Mouse (Mus musculus) right cerebral cortex, postnatal 10 days (tissue): ENCODE results near the gene Zfp385a.

Experiments used
- DNase-seq, 2 experiments: peaks; one replicate each; pipeline ENCODE4 v3.0.0; 2021; ENCODE audit warnings: low spot score in 2 of 2

The Zfp385a gene

DNA sequence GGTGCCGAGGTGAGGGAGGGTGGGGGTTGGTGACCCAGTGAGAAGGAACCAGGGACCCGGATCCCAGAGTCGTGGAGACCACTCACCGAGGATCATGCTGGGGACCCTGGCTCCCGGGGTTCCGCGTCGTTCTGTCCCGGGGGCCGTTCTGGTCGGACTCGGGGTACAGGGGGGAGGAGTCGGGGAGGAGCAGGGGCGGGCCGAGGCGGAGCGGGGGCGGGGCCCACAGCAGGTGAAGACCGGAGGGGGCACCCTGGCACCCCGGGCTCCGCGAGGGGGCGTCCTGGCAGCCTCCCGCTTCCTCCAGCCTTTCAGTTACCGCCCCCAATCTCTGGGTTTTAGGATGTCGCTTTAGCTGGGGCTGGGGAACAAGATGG, at the start of gene Zfp385a:
Gene Zfp385a (minus strand): TSS at position 133 of the 377 bp plus-strand sequence.
- DNase-seq = peak; percentile 88 to 89

DNA sequence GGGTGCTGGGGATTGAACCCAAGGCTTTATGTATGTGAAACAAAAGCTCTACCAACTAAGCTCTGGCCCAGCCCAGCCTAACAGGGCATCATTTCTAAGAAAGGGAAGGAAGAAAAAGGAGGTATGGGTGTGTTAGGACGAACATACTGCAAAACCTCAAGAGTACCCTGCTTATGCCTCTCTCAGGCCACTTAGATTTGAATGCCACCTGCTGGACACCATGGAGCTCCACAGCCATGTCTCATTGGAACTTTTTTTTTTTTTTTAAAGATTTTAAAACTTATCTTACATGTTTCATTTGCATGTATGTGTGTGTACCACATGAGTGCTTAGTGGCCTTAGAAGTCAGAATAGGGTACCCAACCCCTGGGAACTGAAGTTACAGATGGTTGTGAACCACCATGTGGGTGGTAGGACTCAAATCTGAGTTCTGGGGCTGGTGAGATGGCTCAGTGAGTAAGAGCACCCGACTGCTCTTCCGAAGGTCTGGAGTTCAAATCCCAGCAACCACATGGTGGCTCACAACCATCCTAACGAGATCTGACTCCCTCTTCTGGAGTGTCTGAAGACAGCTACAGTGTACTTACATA, 48.8 kb upstream of the Zfp385a start:
- no peak for DNase-seq

DNA sequence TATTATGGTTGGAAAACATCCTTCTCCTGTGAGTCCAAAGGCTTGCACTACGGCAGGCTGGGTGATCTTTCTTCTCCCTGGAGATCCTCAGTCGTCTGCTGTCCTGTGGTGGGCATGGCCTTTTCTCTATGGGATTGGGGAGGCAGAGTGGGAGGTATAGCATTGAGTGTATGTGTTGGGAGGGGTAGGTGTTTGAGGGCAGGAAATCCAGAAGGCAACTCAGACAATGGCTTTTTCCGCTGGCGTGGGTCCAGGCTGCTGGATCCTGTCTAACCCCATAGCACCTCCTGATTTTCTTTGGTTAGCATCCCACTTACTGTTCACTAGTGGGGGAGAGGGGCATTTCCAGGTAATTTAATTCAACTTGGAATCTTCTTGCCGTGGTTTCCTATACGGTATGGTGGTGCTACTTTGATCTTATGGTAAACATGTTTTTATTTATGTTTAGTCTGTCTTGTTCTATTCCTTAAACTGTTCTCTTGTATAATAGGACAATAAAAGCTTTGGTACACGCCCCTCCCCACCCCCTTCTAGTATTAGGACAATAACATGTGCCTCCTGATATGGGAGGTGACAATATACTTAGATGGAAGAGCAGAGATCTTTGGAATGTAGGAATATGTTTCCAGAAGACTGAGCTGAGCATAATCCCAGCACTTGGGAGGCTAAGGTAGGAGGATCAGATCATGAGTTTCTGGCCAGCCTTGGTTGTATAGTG, 44.0 kb upstream of the Zfp385a start:
- DNase-seq = no peak

DNA sequence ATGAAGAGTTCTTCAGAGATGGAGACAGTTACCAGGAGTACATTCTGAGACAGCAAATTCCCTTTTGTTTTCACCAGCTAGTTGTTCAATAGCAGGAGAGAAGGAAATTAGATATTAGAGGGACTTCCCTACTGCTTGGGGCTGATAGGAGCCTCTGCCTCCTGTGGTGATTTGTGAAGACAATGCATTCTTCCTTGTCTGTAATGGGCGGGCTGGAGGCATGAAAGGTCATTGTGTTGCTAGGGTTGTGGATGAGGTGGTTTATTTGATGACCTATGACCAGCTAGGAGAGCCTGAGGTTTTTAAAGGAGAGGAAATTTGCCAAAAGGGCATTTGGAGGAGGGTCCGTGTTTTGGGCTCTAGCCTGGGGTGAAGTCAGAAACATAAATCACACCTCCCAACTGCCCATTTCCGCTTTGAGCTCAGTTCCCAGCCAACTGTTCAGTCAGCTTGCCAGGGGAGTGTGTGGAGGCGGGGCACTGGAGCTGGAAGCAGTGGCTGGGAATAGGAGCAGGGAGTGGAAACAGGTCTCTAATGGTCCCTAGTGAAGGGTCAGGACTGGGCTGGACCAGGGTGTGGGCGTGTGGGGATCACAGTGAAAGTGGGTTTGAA, 43.0 kb upstream of the Zfp385a start:
- no peak for DNase-seq

DNA sequence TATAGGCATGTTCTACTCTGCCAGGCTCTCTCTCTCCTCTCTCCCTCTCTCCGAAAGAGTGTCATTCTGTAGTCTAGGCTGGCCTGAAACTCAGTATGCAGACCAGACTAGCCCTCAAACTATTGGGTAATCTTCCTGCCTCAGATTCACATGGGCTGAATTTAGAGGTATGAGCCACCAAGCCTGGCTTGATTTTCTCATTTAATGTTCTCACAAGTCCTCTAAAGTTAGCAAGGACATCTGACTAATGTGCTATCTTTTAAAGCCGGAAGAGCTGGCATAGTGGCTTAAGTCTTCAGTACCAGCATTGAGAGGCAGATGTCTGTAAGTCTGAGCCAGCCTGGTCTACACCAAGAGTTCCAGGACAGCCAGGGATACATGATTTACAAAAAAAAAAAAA, 42.2 kb upstream of the Zfp385a start:
- DNase-seq = no peak

DNA sequence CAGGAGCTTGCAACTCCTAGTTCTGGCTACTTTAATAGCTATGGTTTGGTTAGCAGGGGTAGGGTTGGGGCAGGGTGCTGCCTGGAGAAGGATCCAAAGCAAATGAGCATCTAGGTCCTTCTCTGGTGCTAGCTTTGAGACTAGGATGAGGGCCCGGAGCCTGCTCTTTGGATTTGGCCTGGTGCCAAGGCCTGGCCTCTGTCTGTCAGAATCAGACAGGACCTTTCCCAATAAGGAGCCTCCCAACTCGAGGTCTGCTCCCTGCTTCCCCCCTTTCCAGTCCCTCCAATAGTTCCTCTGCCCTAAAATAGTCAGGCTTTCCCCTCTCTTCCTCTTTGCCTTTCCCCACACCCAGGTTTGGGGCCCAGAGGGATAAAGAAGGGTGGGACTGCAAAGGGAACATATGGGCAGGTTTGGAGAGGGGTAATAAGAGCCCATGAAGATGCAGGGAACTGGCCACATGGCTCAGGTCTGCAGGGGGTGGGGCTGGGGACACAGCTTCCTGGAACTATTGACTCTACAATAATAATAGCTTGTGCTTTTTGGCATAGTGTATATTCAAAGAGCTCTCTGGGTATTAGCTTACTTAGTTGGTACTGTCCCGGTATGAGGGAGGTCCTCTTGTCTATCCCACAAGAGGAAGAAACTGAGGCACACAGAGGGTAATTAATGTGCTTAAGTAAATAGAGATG, 38.9 kb upstream of the Zfp385a start:
- DNase-seq = no peak

DNA sequence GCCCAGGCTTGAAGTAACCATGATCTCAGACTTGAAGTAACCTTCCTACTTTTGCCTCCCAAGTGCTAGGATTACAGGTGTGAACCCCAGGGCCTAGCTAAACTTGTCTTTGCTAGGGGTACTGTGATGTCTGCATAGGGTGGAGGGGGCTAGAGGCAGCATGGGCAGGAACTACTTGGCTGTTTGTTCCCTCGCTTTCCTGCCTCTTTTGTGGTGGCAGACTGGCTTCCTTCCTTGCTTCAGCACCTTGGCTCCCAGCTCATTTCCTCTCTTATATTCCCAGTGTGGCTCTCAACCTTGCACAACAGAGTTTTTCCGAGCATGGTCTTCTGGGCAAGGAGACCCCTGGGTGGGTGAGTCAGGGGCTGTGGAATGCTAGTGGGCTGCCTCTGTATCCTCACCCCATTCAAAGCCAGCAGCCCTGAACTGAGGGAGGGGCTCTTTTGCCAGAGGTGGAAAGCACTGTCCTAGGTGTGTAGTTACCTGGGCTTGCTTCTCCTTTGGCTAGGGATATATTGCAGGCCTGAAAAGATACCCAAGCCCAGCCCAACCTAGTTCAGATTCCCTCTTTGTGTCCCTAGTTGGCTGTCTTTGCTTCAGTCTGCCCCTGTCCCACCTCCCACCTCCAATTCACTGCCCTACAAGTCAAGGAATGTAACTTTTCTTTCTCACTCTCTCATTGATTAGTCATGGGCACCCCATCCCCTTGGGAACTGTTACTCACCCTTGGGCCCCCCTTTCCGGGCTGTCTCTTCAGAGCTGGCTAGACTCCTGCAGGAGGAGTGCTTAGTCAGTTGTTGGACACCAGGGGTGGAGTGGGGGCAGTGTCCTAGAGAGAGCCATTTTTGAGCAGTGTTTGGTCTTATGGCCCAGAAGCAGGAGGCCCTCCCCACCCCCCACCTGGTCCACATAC, 38.1 kb upstream of the Zfp385a start:
- DNase-seq = no peak

DNA sequence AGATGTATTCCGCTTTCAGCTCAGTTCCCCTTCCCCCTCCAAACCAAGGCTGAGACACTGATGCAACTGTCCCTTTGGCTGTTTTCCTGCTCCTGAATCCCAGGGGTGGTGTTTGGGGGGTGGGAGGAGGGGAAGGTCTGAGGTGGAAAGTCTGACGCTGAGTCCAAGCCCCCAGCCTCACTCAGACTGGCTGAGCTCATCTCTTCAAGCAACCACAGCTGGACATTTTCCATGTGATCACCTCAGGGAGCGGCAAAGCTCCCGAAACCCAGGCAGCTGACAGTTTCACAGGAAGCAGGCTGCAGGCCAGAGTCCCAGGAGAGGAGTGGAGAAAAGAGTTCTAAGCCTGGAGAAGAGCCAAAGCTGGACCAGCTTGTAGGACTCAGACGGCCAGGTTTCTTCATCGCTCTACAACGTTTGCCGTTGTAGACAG, 37.0 kb upstream of the Zfp385a start:
- DNase-seq = no peak

DNA sequence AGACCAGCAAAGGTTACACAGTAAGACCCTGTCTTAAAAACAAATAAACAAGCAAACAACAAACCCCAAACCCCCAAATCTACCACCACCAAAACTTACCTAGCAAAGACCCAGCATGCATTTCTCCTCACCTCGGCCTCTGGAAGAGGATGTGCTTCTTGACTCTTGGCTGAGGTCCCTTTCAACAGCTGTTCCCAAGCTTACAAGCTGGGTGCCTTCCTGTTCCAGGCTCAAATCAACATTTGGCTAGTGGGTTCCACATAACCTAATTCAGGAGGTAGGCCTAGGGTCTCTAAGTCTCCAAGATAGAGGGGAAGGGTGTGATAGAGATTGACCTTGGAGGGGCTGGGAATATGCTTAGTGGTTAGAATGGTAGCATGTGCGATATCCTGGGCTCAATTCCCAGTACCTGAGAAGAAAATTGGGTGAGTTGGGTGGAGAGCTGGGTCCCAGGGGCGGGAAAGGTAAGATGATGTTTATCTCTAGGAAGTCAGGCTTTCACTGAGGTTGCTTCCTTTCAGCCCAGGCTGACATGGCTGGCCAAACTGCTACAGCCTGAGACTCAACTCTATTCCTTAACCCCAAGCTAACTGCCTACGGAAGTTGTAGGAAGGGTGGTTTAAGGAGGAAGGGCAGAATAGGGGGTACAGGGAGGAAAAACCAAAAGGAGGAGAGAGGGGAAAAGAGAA, 35.4 kb upstream of the Zfp385a start:
- DNase-seq = no peak

DNA sequence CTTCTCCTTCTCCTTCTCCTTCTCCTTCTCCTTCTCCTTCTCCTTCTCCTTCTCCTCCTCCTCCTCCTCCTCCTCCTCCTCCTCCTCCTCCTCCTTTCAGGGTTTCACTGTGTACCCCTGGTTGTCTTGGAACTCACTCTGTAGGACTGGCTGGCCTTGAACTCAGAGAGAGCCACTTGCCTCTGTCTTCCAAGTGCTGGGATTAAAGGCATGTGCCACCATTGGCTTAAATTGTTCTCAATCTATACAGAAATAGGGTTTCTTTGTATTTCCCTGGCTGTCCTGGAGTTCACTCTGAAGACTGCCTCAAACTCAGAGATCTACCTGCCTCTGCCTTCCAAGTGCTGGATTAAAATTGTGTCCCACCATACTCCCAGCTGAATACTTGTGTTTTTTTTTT, 32.6 kb upstream of the Zfp385a start:
- no peak for DNase-seq

DNA sequence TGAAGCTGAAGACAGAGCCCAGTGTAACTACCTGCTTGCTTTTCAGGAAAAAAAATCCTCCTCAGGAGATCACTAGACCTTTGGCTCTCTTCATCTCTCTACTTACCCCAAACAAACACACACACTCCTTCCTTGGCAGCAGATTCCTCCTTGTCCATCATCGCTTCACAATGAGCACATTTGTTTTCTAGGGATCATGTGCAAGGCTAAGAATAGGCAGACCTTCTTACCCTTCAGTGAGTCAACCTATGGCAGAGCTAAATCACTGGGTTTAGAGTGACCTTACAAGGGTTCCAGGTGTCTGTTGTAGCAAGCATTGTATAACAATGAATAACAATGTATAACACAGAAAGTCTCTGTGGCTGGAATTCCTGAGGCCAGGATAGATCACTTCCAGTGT, 31.8 kb upstream of the Zfp385a start:
- no peak for DNase-seq

DNA sequence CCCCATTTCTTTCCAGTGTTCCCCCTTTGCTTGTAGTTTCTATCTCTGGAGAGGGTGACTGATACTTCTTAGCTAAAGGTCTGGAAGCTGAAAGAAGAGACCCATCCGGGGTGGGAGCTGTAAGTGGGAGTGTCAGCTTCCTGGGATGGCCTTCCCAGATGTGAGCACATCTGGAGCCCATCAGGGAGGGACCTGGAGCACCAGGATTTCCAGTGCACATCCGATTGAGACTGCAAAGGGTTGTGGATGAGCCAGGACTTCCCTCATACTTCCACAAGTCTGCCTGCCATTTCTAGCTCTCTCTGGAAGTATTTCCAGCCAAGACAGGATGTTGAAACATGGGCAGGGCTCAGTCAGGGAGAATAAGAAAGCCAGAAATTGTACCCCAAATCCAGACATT, 31.3 kb upstream of the Zfp385a start:
- no peak for DNase-seq

DNA sequence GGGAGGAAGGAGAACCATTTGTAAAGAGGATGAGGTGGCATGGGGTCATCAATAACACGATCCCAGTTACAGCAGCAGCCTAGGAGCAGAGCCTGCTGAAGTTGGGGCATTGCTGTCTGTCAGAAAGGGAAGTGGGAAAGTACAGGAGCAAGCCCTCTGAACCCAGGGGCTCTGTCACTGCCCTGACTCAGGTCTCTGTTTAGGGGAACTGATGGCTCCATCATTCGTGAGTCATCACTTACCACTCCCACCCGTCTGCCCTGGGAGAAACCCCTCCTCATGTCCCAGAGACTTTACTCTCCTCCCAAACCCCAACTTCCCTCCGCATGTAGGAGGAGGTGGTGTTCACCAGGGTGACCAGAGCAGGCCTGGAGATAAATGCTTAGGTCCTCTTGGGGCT, 30.6 kb upstream of the Zfp385a start:
- no peak for DNase-seq

DNA sequence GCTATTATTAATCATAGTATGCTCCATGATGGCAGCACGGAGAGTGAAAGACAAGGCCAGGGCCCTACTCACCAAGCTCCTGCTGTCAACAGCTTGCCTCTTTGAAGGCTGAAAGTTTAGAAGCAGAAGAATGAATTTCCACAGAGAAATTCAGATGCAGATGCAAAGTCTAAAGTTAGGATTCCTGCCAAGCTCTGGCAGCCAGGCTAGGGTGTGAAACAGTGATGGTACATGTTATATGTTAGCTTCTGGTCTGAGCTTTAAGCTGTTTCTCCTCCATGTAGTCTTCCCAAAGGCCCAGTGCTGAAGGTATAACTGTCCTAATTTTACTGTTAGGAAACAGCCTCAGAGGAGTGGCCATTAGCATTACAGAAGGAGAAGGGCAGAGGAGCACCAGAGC, 29.2 kb upstream of the Zfp385a start:
- DNase-seq = no peak

DNA sequence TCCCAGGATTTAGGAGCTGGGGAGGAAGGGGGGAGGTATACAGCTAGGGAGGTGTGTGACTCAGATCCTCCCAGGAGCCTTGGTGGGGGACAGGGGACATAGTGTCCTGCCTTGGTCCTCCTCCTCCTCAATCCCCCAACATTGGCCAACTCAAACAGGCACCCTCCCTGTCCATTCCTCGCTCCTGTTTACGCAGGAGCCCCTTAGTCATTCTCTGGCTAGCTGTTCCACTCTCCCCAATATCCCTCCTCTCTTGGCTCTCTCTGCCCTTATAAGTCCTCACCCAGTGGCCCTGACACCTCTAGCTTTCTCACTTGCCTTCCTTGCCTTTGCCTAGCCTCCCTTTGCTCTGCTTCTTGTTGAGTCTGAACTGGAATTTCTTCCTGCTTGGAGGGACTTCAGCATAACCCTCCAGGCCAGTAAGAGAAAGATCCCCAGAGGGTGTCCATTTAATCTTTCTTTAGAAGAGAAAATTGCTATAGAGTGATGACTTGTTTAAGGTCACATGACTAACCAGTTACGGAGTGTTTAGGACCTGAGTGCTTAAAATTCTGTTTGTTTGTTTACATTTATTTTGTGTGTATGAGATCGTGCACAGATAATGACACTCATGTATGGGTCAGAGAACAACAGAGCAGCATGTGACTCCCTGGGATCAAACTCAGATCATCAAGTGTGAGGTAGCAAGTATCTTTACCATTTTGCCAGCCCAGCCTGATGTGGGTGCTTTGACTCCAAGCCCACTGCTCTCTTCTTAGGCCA, 28.5 kb upstream of the Zfp385a start:
- DNase-seq = no peak

DNA sequence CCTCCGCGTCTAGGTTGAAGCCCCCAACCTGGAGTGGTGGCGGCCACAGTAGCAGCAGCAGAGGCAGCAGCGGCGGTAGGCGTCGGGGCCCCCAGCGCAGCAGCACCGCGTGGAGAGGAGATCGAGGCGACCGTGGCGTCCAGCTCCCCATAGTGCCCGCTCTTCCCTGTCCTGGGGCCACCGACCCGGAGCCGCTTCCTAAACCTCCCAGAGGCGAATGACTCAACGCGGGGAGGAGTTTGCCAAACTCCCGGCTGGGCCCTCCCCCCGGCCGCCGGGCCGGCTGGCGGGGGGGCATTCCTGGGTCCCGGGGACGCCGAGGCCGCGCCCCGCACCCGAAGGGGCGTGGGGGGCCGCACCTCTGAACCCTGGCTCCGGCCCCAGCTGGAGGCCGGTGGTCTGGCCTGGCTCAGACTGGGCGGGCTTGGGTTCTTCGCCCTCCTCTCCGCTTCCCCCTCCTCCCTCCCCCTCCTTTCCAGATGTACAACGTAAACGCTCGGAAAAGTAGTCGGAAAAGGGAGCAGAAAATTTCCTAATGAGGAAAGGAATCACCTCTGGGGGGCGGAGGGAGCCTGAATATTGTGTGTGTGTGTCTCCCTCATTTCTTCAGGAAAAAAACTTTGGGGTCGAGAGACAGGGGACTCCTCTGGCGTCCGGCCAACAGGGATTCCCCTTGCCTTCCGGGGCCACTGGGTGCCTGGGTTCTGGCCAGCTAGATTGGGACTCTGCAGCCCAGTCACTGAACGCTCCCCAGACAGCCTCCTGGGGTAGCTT, 26.7 kb upstream of the Zfp385a start, which contains the start of gene Itga5:
Gene Itga5 (minus strand): TSS at position 388 of the 774 bp plus-strand sequence.
- peak in 1 of 2 experiments; percentile 61 for DNase-seq

DNA sequence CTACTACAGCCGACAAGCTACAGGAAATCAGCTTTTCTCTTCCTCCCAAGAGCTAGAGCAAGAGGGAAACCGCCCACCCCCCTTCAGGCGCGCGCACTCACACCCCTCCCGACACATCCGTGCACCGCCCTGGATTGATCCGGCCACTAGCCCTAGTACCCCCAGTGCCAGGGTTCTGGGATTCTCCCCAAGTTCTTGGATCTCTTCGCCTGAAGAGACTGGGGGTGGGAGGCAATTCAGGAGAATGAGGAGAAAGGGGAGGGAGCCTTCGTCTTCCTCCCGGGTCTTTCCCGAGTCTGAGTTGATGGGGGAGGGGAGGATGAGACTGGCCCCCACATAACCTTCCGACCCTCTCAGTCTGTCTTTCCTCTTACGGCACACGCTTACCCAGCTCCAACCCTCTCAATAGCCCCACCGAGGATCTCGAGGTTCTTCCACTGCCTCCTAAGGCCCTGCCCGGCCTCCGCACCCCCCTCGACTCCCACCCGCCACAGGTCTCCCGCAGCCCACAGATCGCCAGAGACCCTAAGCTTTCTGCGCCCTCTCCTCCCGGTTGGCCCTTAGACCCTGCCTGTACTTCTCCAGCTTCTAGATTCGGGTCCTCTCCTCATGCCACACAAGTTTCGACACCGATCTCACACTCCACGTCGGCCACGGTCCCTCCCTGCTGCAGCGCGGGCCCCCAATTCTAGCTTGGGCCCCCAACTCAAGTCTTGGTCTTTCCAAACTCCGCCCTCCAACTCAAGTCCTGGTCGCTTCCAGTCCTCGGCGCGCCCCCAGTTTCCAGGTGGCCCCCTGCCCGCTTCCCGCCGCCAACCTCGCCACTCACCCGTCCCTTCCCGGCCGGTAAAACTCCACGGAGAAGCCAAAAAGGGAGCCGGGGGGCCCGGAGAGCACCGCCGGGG, 25.8 kb upstream of the Zfp385a start:
- no peak for DNase-seq

DNA sequence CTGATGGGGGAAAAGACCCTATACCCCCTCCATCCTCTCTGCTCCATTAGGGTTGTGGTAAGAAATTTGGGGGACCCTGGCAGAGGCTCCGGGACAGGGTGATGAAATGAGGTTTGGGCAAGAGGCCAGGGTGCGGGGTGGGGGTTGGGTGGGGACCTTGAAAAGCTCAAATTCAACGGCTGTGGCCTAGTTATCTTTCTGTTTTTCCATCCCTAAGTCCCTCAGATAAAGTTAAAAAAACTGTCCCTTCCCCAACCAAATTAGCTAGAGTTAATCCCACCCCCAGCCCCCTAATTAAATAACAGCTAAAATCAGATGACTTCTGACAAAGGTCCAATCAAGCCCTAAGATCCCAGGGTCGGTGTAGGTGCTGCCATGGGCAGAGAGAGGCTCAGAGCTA, 24.9 kb upstream of the Zfp385a start:
- DNase-seq = no peak
